Mouse (Mus musculus): Measurements from ENCODE around the gene Triobp. TPM values are rescaled to one million over a fixed set of nuclear protein-coding genes. Genes with fewer than 3 reads are reported as not detected.

The Triobp gene
- polyA plus RNA-seq (2015; fragmentation: Nextera tagmentation; extraction: Ambion mirVana), result 45.0 and 55.5 TPM in 2 replicates

GRCm38 (mm10) chr15:78947657-78948056, at the start of gene Triobp:
Triobp (plus strand) TSS chr15:78947724.

GRCm38 (mm10) chr15:78899409-78899739, 48.1 kb upstream of the Triobp start, which contains the start of gene Gm49510:
Gm49510 (plus strand) TSS chr15:78899667.

GRCm38 (mm10) chr15:78899740-78900584, 47.6 kb upstream of the Triobp start, which contains the start of gene Sh3bp1:
Sh3bp1 (plus strand) TSS chr15:78899768.

DNA sequence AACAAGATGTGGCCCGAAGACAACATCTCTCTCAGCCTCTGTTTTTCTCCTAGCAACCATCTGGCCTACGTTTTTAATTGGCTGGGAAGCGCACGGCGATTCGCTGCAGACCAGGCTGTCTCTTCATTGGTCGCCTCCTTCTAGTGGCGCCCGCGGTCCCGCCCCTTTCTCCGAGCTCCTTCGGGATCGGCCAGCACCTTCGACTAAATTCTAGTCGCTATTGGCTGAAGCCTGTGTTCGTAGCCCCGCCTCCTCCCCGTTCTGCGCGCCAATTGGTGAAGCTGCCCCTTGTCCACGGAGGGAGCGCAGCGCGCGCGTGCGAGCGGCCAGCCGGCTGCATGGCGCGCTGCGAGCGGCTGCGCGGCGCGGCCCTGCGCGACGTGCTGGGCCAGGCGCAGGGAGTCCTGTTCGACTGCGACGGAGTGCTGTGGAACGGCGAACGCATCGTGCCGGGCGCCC, 33.9 kb upstream of the Triobp start, which contains the start of gene Pdxp:
Pdxp (plus strand) TSS at position 288 of the 459 bp plus-strand sequence.

DNA sequence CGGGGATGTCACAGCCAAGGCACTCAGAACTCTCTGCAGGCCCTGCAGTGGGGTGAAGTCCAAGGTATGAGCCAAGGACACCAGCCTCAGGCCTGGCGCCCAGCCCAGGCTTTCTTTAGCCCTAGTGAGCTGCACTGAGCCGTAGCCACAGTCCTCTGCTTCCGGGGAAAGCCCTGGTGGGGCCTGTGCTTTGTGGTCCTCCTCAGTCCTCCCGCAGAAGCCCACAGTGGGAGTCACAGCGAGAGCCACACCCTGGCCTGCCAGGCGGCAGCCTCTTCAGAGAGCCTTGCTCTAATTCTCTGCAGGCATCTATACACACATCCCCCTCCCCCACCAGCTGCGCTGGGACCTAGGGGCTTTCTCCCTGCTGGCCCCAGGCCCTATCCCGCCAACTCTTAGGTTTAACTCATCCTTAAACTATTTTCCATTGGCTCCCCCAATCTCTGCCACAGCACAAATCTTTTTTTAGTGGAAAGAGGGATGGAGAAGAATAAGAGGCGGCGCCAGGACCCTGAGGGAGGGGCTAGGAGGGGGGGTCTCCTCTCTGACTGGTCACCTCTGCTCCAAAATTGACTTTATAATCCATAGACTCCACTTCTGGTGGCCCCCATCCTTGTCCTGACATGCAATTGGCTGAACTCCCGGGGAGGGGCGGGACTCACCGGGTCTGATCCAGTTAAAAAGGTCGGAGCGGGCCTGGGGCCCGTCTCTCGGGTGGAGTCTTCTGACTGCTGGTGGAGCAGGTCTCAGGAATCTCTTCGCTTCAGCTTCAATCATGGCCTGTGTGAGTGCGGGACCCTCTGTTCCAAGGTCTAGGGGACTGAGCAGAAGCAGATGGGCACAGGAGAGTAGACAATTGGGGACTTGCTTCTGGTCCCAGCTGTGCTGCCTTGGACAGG, 21.3 kb upstream of the Triobp start, which contains the start of gene Lgals1:
Lgals1 (plus strand) TSS at position 705 of the 899 bp plus-strand sequence.

DNA sequence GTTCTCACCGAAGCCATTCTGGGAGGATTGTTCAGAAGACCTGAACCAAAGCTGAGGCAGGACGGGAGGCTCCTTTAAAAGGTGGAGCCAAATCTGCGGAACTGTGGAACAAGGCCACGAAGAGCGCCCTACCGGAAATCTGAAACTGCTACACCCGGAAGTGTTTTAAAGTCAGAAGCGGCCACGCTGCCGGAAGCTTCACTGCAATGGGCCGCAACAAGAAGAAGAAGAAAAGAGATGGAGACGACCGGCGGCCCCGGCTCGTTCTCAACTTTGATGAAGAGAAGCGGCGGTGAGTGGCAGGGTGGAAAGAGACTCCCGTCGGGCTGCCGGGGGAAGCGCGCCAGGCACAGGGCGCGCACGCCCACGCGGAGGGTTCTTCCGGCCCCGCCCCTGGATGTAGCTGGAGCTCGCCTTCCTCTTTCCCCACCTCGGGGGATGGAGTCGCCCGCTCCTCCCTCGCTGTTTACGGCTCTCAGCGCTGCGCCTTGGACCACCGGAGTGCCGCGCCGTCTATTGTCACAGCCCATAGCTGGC, 12.7 kb upstream of the Triobp start, which contains the start of gene Nol12:
Nol12 (plus strand) TSS at position 150 of the 537 bp plus-strand sequence.

DNA sequence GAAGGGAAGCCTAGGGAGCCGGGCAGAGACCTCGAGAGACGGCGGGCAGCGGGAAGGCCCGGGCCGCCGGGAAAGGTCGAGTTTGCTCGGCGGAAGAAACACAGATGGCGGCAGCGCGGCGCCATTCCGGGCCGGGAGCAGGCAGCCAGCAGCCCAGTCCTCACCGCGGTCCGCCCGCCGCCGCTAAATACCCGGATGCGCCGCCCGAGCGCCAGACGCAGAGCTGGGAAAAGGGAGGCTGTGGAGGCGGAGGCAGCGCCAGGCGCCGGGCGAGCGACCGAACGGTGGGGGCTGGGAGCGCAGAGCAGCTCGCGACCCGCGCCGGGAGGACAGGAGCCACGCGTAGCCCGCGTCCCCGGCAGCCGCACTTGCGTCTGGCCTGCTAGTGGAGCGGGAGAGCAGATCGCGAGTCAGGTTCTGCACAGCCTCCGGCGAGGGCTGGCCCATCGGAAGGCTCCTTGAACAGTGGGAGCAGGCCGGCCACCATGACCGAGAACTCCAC, 80.8 kb downstream of the Triobp start, which contains the start of gene H1f0:
H1f0 (plus strand) TSS at position 214 of the 502 bp plus-strand sequence.

DNA sequence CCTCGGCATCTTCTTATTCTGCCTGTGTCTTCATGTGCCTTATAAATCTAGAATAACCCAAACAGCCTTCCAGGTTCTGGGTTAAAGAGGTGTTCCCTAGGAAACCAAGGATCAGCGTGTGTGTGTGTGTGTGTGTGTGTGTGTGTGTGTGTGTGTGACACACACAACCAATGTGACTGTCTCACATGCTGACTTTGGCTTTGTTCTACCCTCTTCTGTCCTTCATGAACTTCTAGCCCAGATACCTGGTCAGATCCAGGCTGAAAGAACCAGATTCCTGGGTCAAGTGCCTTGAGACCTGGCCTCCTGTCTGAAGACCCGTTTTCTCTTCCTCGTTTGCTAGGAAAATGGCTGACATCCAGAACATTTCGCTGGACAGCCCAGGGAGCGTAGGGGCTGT, 94.1 kb downstream of the Triobp start, which contains the start of gene Galr3:
Galr3 (plus strand) TSS at position 301 of the 400 bp plus-strand sequence.

Small RNA genes lying within 50 kb of the gene (microRNA-seq; reads per million reads assigned to microRNA genes)
- 0.93 reads per million for gene Mir6956

Other genes starting within 250 kb of the Triobp start
- gene Elfn2, start 229.0 kb upstream of the Triobp start, polyA plus RNA-seq (2015; fragmentation: Nextera tagmentation; extraction: Ambion mirVana), result not detected in 2 replicates
- 5.4 and 6.4 TPM in 2 replicates for gene Mfng, start 174.2 kb upstream of the Triobp start, polyA plus RNA-seq (2015; fragmentation: Nextera tagmentation; extraction: Ambion mirVana)
- gene Card10, start 144.7 kb upstream of the Triobp start, polyA plus RNA-seq (2015; fragmentation: Nextera tagmentation; extraction: Ambion mirVana), result 1.4 and 1.9 TPM in 2 replicates
- gene Cdc42ep1, start 105.1 kb upstream of the Triobp start, polyA plus RNA-seq (2015; fragmentation: Nextera tagmentation; extraction: Ambion mirVana), result 21.3 and 24.7 TPM in 2 replicates
- 0.77 and 0.97 TPM in 2 replicates for gene Lgals2, start 92.2 kb upstream of the Triobp start, polyA plus RNA-seq (2015; fragmentation: Nextera tagmentation; extraction: Ambion mirVana)
- gene Gga1, start 70.5 kb upstream of the Triobp start, polyA plus RNA-seq (2015; fragmentation: Nextera tagmentation; extraction: Ambion mirVana), result 40.6 and 40.7 TPM in 2 replicates
- 0.19 and 0.22 TPM in 2 replicates for gene Gm49510, start 48.1 kb upstream of the Triobp start, polyA plus RNA-seq (2015; fragmentation: Nextera tagmentation; extraction: Ambion mirVana)
- gene Sh3bp1, start 48.0 kb upstream of the Triobp start, polyA plus RNA-seq (2015; fragmentation: Nextera tagmentation; extraction: Ambion mirVana), result 15.0 and 16.9 TPM in 2 replicates
- gene Pdxp, start 33.8 kb upstream of the Triobp start, polyA plus RNA-seq (2015; fragmentation: Nextera tagmentation; extraction: Ambion mirVana), result 2.6 and 3.3 TPM in 2 replicates
- 2,081 and 2,305 TPM in 2 replicates for gene Lgals1, start 21.0 kb upstream of the Triobp start, polyA plus RNA-seq (2015; fragmentation: Nextera tagmentation; extraction: Ambion mirVana)
- gene Nol12, start 12.8 kb upstream of the Triobp start, polyA plus RNA-seq (2015; fragmentation: Nextera tagmentation; extraction: Ambion mirVana), result 33.8 and 37.6 TPM in 2 replicates
- gene H1f0, start 80.7 kb downstream of the Triobp start, polyA plus RNA-seq (2015; fragmentation: Nextera tagmentation; extraction: Ambion mirVana), result 274 and 300 TPM in 2 replicates
- not detected in 2 replicates for gene Galr3, start 94.2 kb downstream of the Triobp start, polyA plus RNA-seq (2015; fragmentation: Nextera tagmentation; extraction: Ambion mirVana)
- 21.2 and 22.3 TPM in 2 replicates for gene Ankrd54, start 115.2 kb downstream of the Triobp start, polyA plus RNA-seq (2015; fragmentation: Nextera tagmentation; extraction: Ambion mirVana)
- 133 and 143 TPM in 2 replicates for gene Eif3l, start 127.5 kb downstream of the Triobp start, polyA plus RNA-seq (2015; fragmentation: Nextera tagmentation; extraction: Ambion mirVana)
- 22.6 and 23.7 TPM in 2 replicates for gene Micall1, start 161.2 kb downstream of the Triobp start, polyA plus RNA-seq (2015; fragmentation: Nextera tagmentation; extraction: Ambion mirVana)
- gene Polr2f, start 193.3 kb downstream of the Triobp start, polyA plus RNA-seq (2015; fragmentation: Nextera tagmentation; extraction: Ambion mirVana), result 249 and 260 TPM in 2 replicates
- gene 1700088E04Rik, start 193.5 kb downstream of the Triobp start, polyA plus RNA-seq (2015; fragmentation: Nextera tagmentation; extraction: Ambion mirVana), result 7.5 and 8.7 TPM in 2 replicates
- gene Sox10, start 217.5 kb downstream of the Triobp start, polyA plus RNA-seq (2015; fragmentation: Nextera tagmentation; extraction: Ambion mirVana), result 1.3 and 1.8 TPM in 2 replicates